Mouse (Mus musculus): Measurements from ENCODE around the gene Flywch2. TPM values are rescaled to one million over a fixed set of nuclear protein-coding genes. Genes with fewer than 3 reads are reported as not detected.

Gene Flywch2
- polyA plus RNA-seq, 1 experiment from 2014 or later: 55.7 TPM

DNA sequence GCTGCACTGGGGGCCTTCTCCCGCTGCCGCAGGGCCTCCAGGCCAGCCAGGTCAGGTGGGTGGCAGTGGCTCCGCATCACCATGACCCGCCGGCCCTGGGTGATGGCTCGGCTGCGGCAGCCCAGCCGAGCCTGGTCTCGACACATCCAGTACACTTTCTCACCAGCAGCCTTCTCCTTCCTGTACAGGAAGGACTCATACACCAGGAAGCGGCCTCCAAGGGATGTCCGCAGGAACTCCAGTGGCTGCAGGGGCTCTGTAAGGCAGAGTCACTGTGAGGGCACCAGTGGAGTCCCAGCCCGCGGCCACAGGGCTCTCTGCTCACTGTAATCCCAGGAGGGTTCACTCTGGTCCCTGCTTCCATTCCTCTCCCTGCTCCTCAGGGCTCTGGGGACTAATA is 30.2 kb downstream of the Flywch2 start:
- no peaks in the 10 kb centered on the region for H3K27me3 ChIP-seq (ENCODE audit: control insufficient read depth, insufficient read depth, low read length)
- 92% methylated on average over 13 of the region's 13 CpGs for WGBS
- no peaks in the 10 kb centered on the region; the same call in 1 of the 2 replicates for H3K9me3 ChIP-seq (ENCODE audit: control insufficient read depth, low read length)
- ATAC-seq (ENCODE audit: insufficient number of reproducible peaks, low FRiP score, low TSS enrichment, low read depth) (no peak), DNase-seq (ENCODE audit: low spot score) (no peak)
- H3K4me1 ChIP-seq (ENCODE audit: control insufficient read depth, insufficient read depth, low read length): no peaks in the 10 kb centered on the region
- no peak overlapping the region for H3K9ac ChIP-seq (ENCODE audit: low read length)
- H3K27ac ChIP-seq (replicated peaks; ENCODE audit: low read depth, low read length): no peak overlapping the region
- no peak overlapping the region for H3K4me2 ChIP-seq (ENCODE audit: low read depth, severe bottlenecking)
- peaks cover 39% of the 10 kb centered on the region for H3K36me3 ChIP-seq (ENCODE audit: control insufficient read depth, insufficient read depth, low read length)
- H3K4me3 ChIP-seq (ENCODE audit: low read depth, low read length): no peak overlapping the region

GRCm38 (mm10) chr17:23749400-23750191 is 36.3 kb downstream of the Flywch2 start:
- ATAC-seq (ENCODE audit: insufficient number of reproducible peaks, low FRiP score, low TSS enrichment, low read depth) (no peak), DNase-seq (ENCODE audit: low spot score) (no peak)
- Histone ChIP-seq H3K9ac (ENCODE audit: low read length) (no peak overlapping the region), H3K4me2 (ENCODE audit: low read depth, severe bottlenecking) (no peak overlapping the region), H3K9me3 (ENCODE audit: control insufficient read depth, low read length) (no peaks in the 10 kb centered on the region; the same call in 1 of the 2 replicates), H3K4me3 (ENCODE audit: low read depth, low read length) (no peak overlapping the region), H3K36me3 (ENCODE audit: control insufficient read depth, insufficient read depth, low read length) (peaks cover 8% of the 10 kb centered on the region), H3K27ac (replicated peaks; ENCODE audit: low read depth, low read length) (no peak overlapping the region), H3K4me1 (ENCODE audit: control insufficient read depth, insufficient read depth, low read length) (peaks cover 15% of the 10 kb centered on the region), H3K27me3 (ENCODE audit: control insufficient read depth, insufficient read depth, low read length) (peaks cover 28% of the 10 kb centered on the region)
- WGBS: 77% methylated on average over 11 of the region's 11 CpGs

DNA sequence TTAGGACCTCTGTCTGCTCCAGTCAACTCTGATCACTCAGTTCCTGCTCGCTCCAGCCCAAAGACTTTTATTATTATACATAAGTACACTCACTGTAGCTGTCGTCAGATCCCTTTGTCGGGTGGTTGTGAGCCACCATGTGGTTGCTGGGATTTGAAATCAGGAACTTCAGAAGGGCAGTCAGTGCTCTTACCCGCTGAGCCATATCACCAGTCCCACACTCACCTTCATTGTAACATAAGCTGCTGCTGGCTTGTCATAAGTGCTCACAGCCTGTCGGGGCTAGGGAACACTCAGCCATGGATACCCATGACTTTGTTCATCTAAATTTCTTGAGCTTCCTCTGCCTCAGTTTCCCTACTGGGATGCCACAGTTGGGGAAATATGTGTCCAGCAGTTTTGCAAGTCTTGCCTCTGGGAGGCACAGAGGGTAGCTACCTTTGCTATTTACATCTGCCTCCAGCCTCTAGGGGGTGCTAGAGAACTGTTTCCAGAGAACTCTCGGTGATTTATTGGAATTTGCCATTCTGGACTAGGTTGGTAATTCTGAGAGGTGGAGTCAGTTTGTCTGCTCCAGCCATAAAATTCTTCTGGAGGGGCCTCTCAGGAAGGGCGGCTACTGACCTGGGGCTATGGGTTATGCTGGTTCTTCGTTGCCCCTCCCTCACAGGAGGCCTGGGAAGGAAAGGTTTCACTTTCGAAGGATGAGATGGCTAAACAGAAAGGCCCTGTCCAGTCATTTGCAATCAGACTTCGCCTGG is 37.1 kb downstream of the Flywch2 start:
- Histone ChIP-seq H3K9me3 (ENCODE audit: control insufficient read depth, low read length) (no peaks in the 10 kb centered on the region; the same call in 1 of the 2 replicates), H3K4me1 (ENCODE audit: control insufficient read depth, insufficient read depth, low read length) (peaks cover 15% of the 10 kb centered on the region), H3K9ac (ENCODE audit: low read length) (no peak overlapping the region), H3K4me3 (ENCODE audit: low read depth, low read length) (no peak overlapping the region), H3K27ac (replicated peaks; ENCODE audit: low read depth, low read length) (no peak overlapping the region), H3K4me2 (ENCODE audit: low read depth, severe bottlenecking) (no peak overlapping the region), H3K27me3 (ENCODE audit: control insufficient read depth, insufficient read depth, low read length) (peaks cover 36% of the 10 kb centered on the region), H3K36me3 (ENCODE audit: control insufficient read depth, insufficient read depth, low read length) (peaks cover 8% of the 10 kb centered on the region)
- DNase-seq (ENCODE audit: low spot score): peak; percentile 75
- 35% methylated on average over 10 of the region's 10 CpGs for WGBS
- ATAC-seq (ENCODE audit: insufficient number of reproducible peaks, low FRiP score, low TSS enrichment, low read depth): no peak

- DNase-seq (ENCODE audit: low spot score) (no peak), ATAC-seq (ENCODE audit: insufficient number of reproducible peaks, low FRiP score, low TSS enrichment, low read depth) (no peak)
- H3K9ac ChIP-seq (ENCODE audit: low read length): no peak overlapping the region
- 23% methylated on average over 6 of the region's 6 CpGs for WGBS
- no peak overlapping the region for H3K4me3 ChIP-seq (ENCODE audit: low read depth, low read length)
- no peak overlapping the region for H3K27ac ChIP-seq (replicated peaks; ENCODE audit: low read depth, low read length)
- H3K4me2 ChIP-seq (ENCODE audit: low read depth, severe bottlenecking): no peak overlapping the region
- H3K27me3 ChIP-seq (ENCODE audit: control insufficient read depth, insufficient read depth, low read length): peaks cover 44% of the 10 kb centered on the region
- H3K4me1 ChIP-seq (ENCODE audit: control insufficient read depth, insufficient read depth, low read length): peaks cover 15% of the 10 kb centered on the region
- no peaks in the 10 kb centered on the region; the same call in 1 of the 2 replicates for H3K9me3 ChIP-seq (ENCODE audit: control insufficient read depth, low read length)
- H3K36me3 ChIP-seq (ENCODE audit: control insufficient read depth, insufficient read depth, low read length): peaks cover 3% of the 10 kb centered on the region
Observed at GRCm38 (mm10) chr17:23748026-23748425, 37.9 kb downstream of the Flywch2 start.

GRCm38 (mm10) chr17:23747471-23747870 is 38.4 kb downstream of the Flywch2 start:
- no peak overlapping the region for H3K9ac ChIP-seq (ENCODE audit: low read length)
- no peak overlapping the region for H3K4me2 ChIP-seq (ENCODE audit: low read depth, severe bottlenecking)
- H3K4me3 ChIP-seq (ENCODE audit: low read depth, low read length): no peak overlapping the region
- no peak overlapping the region for H3K27ac ChIP-seq (replicated peaks; ENCODE audit: low read depth, low read length)
- no peak for ATAC-seq (ENCODE audit: insufficient number of reproducible peaks, low FRiP score, low TSS enrichment, low read depth)
- H3K4me1 ChIP-seq (ENCODE audit: control insufficient read depth, insufficient read depth, low read length): peaks cover 15% of the 10 kb centered on the region
- H3K9me3 ChIP-seq (ENCODE audit: control insufficient read depth, low read length): no peaks in the 10 kb centered on the region; the same call in 1 of the 2 replicates
- peaks cover 3% of the 10 kb centered on the region; the same call in 1 of the 2 replicates for H3K36me3 ChIP-seq (ENCODE audit: control insufficient read depth, insufficient read depth, low read length)
- peaks cover 50% of the 10 kb centered on the region for H3K27me3 ChIP-seq (ENCODE audit: control insufficient read depth, insufficient read depth, low read length)
- WGBS: 77% methylated on average over 3 of the region's 3 CpGs
- DNase-seq (ENCODE audit: low spot score): no peak

- H3K4me2 ChIP-seq (ENCODE audit: low read depth, severe bottlenecking): no peak overlapping the region
- DNase-seq (ENCODE audit: low spot score) (no peak), ATAC-seq (ENCODE audit: insufficient number of reproducible peaks, low FRiP score, low TSS enrichment, low read depth) (no peak)
- no peak overlapping the region for H3K27ac ChIP-seq (replicated peaks; ENCODE audit: low read depth, low read length)
- peaks cover under 1% of the 10 kb centered on the region; the same call in 1 of the 2 replicates for H3K9me3 ChIP-seq (ENCODE audit: control insufficient read depth, low read length)
- peaks cover 57% of the 10 kb centered on the region for H3K27me3 ChIP-seq (ENCODE audit: control insufficient read depth, insufficient read depth, low read length)
- no peaks in the 10 kb centered on the region for H3K36me3 ChIP-seq (ENCODE audit: control insufficient read depth, insufficient read depth, low read length)
- 87% methylated on average over 3 of the region's 3 CpGs for WGBS
- peaks cover 19% of the 10 kb centered on the region for H3K4me1 ChIP-seq (ENCODE audit: control insufficient read depth, insufficient read depth, low read length)
- H3K9ac ChIP-seq (ENCODE audit: low read length): no peak overlapping the region
- H3K4me3 ChIP-seq (ENCODE audit: low read depth, low read length): no peak overlapping the region
Observed at GRCm38 (mm10) chr17:23746767-23747166, 39.1 kb downstream of the Flywch2 start.

DNA sequence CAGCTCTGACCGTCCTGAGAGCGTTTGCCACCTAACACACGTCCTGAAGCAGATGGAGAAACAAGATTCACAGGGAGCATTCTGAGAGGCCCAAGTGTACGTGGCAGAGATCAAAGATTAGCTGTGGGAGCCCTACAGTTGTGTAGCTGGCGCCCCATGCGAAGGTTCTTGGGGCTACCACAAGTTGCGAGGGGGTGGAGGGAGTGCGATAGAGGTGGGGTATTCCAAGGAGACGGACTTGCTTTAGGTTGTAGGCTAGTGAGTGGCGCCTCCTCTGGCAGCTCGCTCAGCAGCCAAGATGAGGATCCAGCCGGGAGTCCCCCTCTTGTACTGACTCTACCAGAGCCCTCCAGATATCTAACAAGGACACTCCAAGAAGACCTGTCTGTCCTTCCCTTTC is 39.6 kb downstream of the Flywch2 start:
- H3K9me3 ChIP-seq (ENCODE audit: control insufficient read depth, low read length): peaks cover 4% of the 10 kb centered on the region; the same call in 1 of the 2 replicates
- no peak overlapping the region; the same call in 1 of the 2 replicates for H3K9ac ChIP-seq (ENCODE audit: low read length)
- no peak overlapping the region for H3K27ac ChIP-seq (replicated peaks; ENCODE audit: low read depth, low read length)
- peaks cover 61% of the 10 kb centered on the region for H3K27me3 ChIP-seq (ENCODE audit: control insufficient read depth, insufficient read depth, low read length)
- peaks cover 19% of the 10 kb centered on the region for H3K4me1 ChIP-seq (ENCODE audit: control insufficient read depth, insufficient read depth, low read length)
- peak overlapping the region; percentile 26; the same call in 1 of the 2 replicates for H3K4me3 ChIP-seq (ENCODE audit: low read depth, low read length)
- 5% methylated on average over 12 of the region's 12 CpGs for WGBS
- ATAC-seq (ENCODE audit: insufficient number of reproducible peaks, low FRiP score, low TSS enrichment, low read depth): no peak
- DNase-seq (ENCODE audit: low spot score): peak; percentile 44
- H3K36me3 ChIP-seq (ENCODE audit: control insufficient read depth, insufficient read depth, low read length): no peaks in the 10 kb centered on the region
- peak overlapping the region; percentile 62 for H3K4me2 ChIP-seq (ENCODE audit: low read depth, severe bottlenecking)

Measured in limb, embryonic 11.5 days (tissue).